Mouse (Mus musculus) bone marrow macrophage, adult 2 months (primary cell): ENCODE data around the gene Col19a1.

Source experiments
- CTCF ChIP-seq: IDR thresholded peaks from 2 replicates; pipeline ENCODE4 v1.5.1; 2012; ENCODE audit warnings: low read depth, mild to moderate bottlenecking, low read length, moderate library complexity
- POLR2A ChIP-seq: IDR thresholded peaks from 2 replicates; pipeline ENCODE4 v1.6.1; 2012; ENCODE audit warnings: mild to moderate bottlenecking, low read depth, low read length, borderline replicate concordance

GRCm38 (mm10) chr1:24461305-24461887 lies 125.9 kb downstream of the Col19a1 start:
- TF ChIP-seq POLR2A: no peak
- no peak for TF ChIP-seq CTCF
